Mouse (Mus musculus): ENCODE measurements around the gene Smim20. TPM values are rescaled to one million over a fixed set of nuclear protein-coding genes. Genes with fewer than 3 reads are reported as not detected.
A peak's percentile ranks its signal among the peaks of the same experiment; 100 is the strongest.

Smim20 gene
- total and polyA plus RNA-seq, 2 experiments = 36.3 to 42.4 TPM

GRCm38 (mm10) chr5:53274811-53275355, 8.0 kb downstream of the Smim20 start:
- Histone ChIP-seq H3K4me1 (ENCODE audit: control insufficient read depth, insufficient read depth, low read length) (peaks cover 14% of the 10 kb centered on the region), H3K4me3 (ENCODE audit: insufficient read depth, low read depth, low read length) (no peak overlapping the region), H3K9ac (ENCODE audit: low read depth, low read length) (no peak overlapping the region), H3K79me2 (ENCODE audit: control insufficient read depth, insufficient read depth, low read length) (peaks cover 2% of the 10 kb centered on the region; the same call in 1 of the 2 replicates), H3K27ac (replicated peaks; ENCODE audit: insufficient read depth, low read depth, low read length) (no peak overlapping the region), H3K27me3 (ENCODE audit: control insufficient read depth, insufficient read depth, low read length) (no peaks in the 10 kb centered on the region), H3K36me3 (ENCODE audit: control insufficient read depth, insufficient read depth, low read length) (peaks cover 25% of the 10 kb centered on the region)
- peak; percentile 51; the same call in 1 of the 2 replicates for TF ChIP-seq CTCF (IDR thresholded peaks at IDR 0.05; ENCODE audit: low read depth, low read length)
- no peak for TF ChIP-seq POLR2A (IDR thresholded peaks at IDR 0.05; ENCODE audit: extremely low read depth, insufficient read depth, low read length)
- WGBS = 60% methylated on average over 5 of the region's 5 CpGs
- DNase-seq (ENCODE audit: extremely low read depth, low read depth, low spot score) = peak; percentile 19

- H3K9ac ChIP-seq (ENCODE audit: low read depth, low read length) = no peak overlapping the region
- 89% methylated on average over 3 of the region's 3 CpGs for WGBS
- TF ChIP-seq POLR2A (IDR thresholded peaks at IDR 0.05; ENCODE audit: extremely low read depth, insufficient read depth, low read length) (no peak), CTCF (IDR thresholded peaks at IDR 0.05; ENCODE audit: low read depth, low read length) (no peak)
- no peak for DNase-seq (ENCODE audit: extremely low read depth, low read depth, low spot score)
- peaks cover 25% of the 10 kb centered on the region for H3K36me3 ChIP-seq (ENCODE audit: control insufficient read depth, insufficient read depth, low read length)
- no peak overlapping the region for H3K27ac ChIP-seq (replicated peaks; ENCODE audit: insufficient read depth, low read depth, low read length)
- H3K79me2 ChIP-seq (ENCODE audit: control insufficient read depth, insufficient read depth, low read length) = peaks cover 2% of the 10 kb centered on the region; the same call in 1 of the 2 replicates
- H3K4me1 ChIP-seq (ENCODE audit: control insufficient read depth, insufficient read depth, low read length) = peaks cover 16% of the 10 kb centered on the region
- H3K4me3 ChIP-seq (ENCODE audit: insufficient read depth, low read depth, low read length) = no peak overlapping the region
- no peaks in the 10 kb centered on the region for H3K27me3 ChIP-seq (ENCODE audit: control insufficient read depth, insufficient read depth, low read length)
Measured at GRCm38 (mm10) chr5:53275376-53275775, 8.5 kb downstream of the Smim20 start.

- no peaks in the 10 kb centered on the region for H3K27me3 ChIP-seq (ENCODE audit: control insufficient read depth, insufficient read depth, low read length)
- peaks cover 25% of the 10 kb centered on the region for H3K36me3 ChIP-seq (ENCODE audit: control insufficient read depth, insufficient read depth, low read length)
- H3K4me1 ChIP-seq (ENCODE audit: control insufficient read depth, insufficient read depth, low read length) = peaks cover 16% of the 10 kb centered on the region
- no peak overlapping the region for H3K27ac ChIP-seq (replicated peaks; ENCODE audit: insufficient read depth, low read depth, low read length)
- peaks cover 2% of the 10 kb centered on the region; the same call in 1 of the 2 replicates for H3K79me2 ChIP-seq (ENCODE audit: control insufficient read depth, insufficient read depth, low read length)
- 89% methylated on average over 5 of the region's 5 CpGs for WGBS
- no peak overlapping the region for H3K4me3 ChIP-seq (ENCODE audit: insufficient read depth, low read depth, low read length)
- no peak for DNase-seq (ENCODE audit: extremely low read depth, low read depth, low spot score)
- TF ChIP-seq CTCF (IDR thresholded peaks at IDR 0.05; ENCODE audit: low read depth, low read length) (no peak), POLR2A (IDR thresholded peaks at IDR 0.05; ENCODE audit: extremely low read depth, insufficient read depth, low read length) (no peak)
- no peak overlapping the region for H3K9ac ChIP-seq (ENCODE audit: low read depth, low read length)
Measured at GRCm38 (mm10) chr5:53276470-53277022, 9.7 kb downstream of the Smim20 start.

GRCm38 (mm10) chr5:53277716-53278263, 10.9 kb downstream of the Smim20 start:
- Histone ChIP-seq H3K79me2 (ENCODE audit: control insufficient read depth, insufficient read depth, low read length) (peaks cover 2% of the 10 kb centered on the region; the same call in 1 of the 2 replicates), H3K4me1 (ENCODE audit: control insufficient read depth, insufficient read depth, low read length) (peaks cover 16% of the 10 kb centered on the region), H3K4me3 (ENCODE audit: insufficient read depth, low read depth, low read length) (no peak overlapping the region), H3K36me3 (ENCODE audit: control insufficient read depth, insufficient read depth, low read length) (peaks cover 25% of the 10 kb centered on the region), H3K27ac (replicated peaks; ENCODE audit: insufficient read depth, low read depth, low read length) (peak overlapping the region; percentile 24; the same call in 1 of the 2 replicates), H3K9ac (ENCODE audit: low read depth, low read length) (no peak overlapping the region), H3K27me3 (ENCODE audit: control insufficient read depth, insufficient read depth, low read length) (no peaks in the 10 kb centered on the region)
- peak; percentile 27 for DNase-seq (ENCODE audit: extremely low read depth, low read depth, low spot score)
- 65% methylated on average over 4 of the region's 4 CpGs for WGBS
- no peak for TF ChIP-seq CTCF (IDR thresholded peaks at IDR 0.05; ENCODE audit: low read depth, low read length)
- TF ChIP-seq POLR2A (IDR thresholded peaks at IDR 0.05; ENCODE audit: extremely low read depth, insufficient read depth, low read length) = no peak

- Histone ChIP-seq H3K27ac (replicated peaks; ENCODE audit: insufficient read depth, low read depth, low read length) (peak overlapping the region; percentile 82), H3K9ac (ENCODE audit: low read depth, low read length) (peak overlapping the region; percentile 50), H3K27me3 (ENCODE audit: control insufficient read depth, insufficient read depth, low read length) (no peaks in the 10 kb centered on the region), H3K36me3 (ENCODE audit: control insufficient read depth, insufficient read depth, low read length) (peaks cover 23% of the 10 kb centered on the region), H3K79me2 (ENCODE audit: control insufficient read depth, insufficient read depth, low read length) (no peaks in the 10 kb centered on the region), H3K4me3 (ENCODE audit: insufficient read depth, low read depth, low read length) (no peak overlapping the region), H3K4me1 (ENCODE audit: control insufficient read depth, insufficient read depth, low read length) (peaks cover 16% of the 10 kb centered on the region)
- peak; percentile 90 for DNase-seq (ENCODE audit: extremely low read depth, low read depth, low spot score)
- 68% methylated on average over 12 of the region's 12 CpGs for WGBS
- TF ChIP-seq POLR2A (IDR thresholded peaks at IDR 0.05; ENCODE audit: extremely low read depth, insufficient read depth, low read length) = no peak
- no peak for TF ChIP-seq CTCF (IDR thresholded peaks at IDR 0.05; ENCODE audit: low read depth, low read length)
Measured at GRCm38 (mm10) chr5:53279216-53279813, 12.4 kb downstream of the Smim20 start.

Data from liver, adult 2 months (tissue).